Mouse (Mus musculus) CH12.LX (cell line): Measurements from ENCODE around the gene Fibp. TPM values are rescaled to one million over a fixed set of nuclear protein-coding genes. Genes with fewer than 3 reads are reported as not detected.

Experiments used
- DNase-seq: peaks from one replicate; pipeline ENCODE4 v3.0.0-alpha.2; 2013; ENCODE audit errors: extremely low read depth
- H3K27ac ChIP-seq: 2 replicates; pipeline ENCODE4 v1.5.1; 2012; ENCODE audit warnings: low read depth, mild to moderate bottlenecking, control low read depth, moderate library complexity; ENCODE audit not compliant: insufficient read depth
- H3K27me3 ChIP-seq: replicated peaks from 2 replicates; pipeline ENCODE3; 2012; ENCODE audit warnings: inconsistent platforms
- H3K36me3 ChIP-seq, 2 experiments: replicated peaks in 1 of 2; 2 replicates each; pipeline versions ENCODE3 to v1.6.1; 2012; ENCODE audit warnings: inconsistent platforms in 1 of 2, low read length in 1 of 2, mild to moderate bottlenecking in 1 of 2, mixed read lengths in 1 of 2, moderate library complexity in 1 of 2; ENCODE audit not compliant: control insufficient read depth in 1 of 2, insufficient read depth in 1 of 2
- H3K4me1 ChIP-seq, 2 experiments: 2 replicates each; pipeline ENCODE4 v1.6.1; 2012; ENCODE audit warnings: inconsistent platforms in 1 of 2, moderate library complexity in 1 of 2; ENCODE audit not compliant: insufficient read depth in 2 of 2, control insufficient read depth in 1 of 2
- H3K4me2 ChIP-seq: 2 replicates; pipeline ENCODE4 v1.6.1; 2012; ENCODE audit warnings: low read depth, mild to moderate bottlenecking, control low read depth; ENCODE audit not compliant: poor library complexity, insufficient read depth, severe bottlenecking
- H3K4me3 ChIP-seq, 3 experiments: fragments of 150-350 bp in 1 of 3; sonication (generic) in 1 of 3; replicated peaks in 1 of 3; 2 replicates each; pipeline versions ENCODE3 to v1.5.1; 2011 to 2012; ENCODE audit warnings: low read depth in 2 of 3, low read length in 2 of 3, mild to moderate bottlenecking in 2 of 3, moderate library complexity in 2 of 3, control low read depth in 1 of 3, improper control_type of control experiment in 1 of 3, inconsistent platforms in 1 of 3, mixed read lengths in 1 of 3; ENCODE audit not compliant: poor library complexity in 1 of 3
- H3K79me2 ChIP-seq: replicated peaks from 2 replicates; pipeline ENCODE4 v1.6.1; 2012; ENCODE audit warnings: mild to moderate bottlenecking, moderate library complexity; ENCODE audit not compliant: control insufficient read depth, poor library complexity, insufficient read depth, severe bottlenecking; ENCODE audit errors: extremely low read depth
- H3K9ac ChIP-seq: 2 replicates; pipeline ENCODE4 v1.6.1; 2012; ENCODE audit warnings: low read depth, mild to moderate bottlenecking, control low read depth, moderate library complexity; ENCODE audit not compliant: insufficient read depth
- H3K9me3 ChIP-seq: replicated peaks from 2 replicates; pipeline ENCODE3; 2012; ENCODE audit warnings: low read length, inconsistent platforms, mixed read lengths
- CHD2 ChIP-seq: IDR thresholded peaks from 2 replicates; pipeline ENCODE4 v1.6.1; 2011; ENCODE audit warnings: low read length, improper control_type of control experiment
- CTCF ChIP-seq, 2 experiments: IDR thresholded peaks in 1 of 2; conservative IDR thresholded peaks in 1 of 2; 2 replicates each; pipeline ENCODE4 v1.5.1; 2011 to 2012; ENCODE audit warnings: low read depth in 2 of 2, low read length in 2 of 2, improper control_type of control experiment in 1 of 2, inconsistent platforms in 1 of 2, mild to moderate bottlenecking in 1 of 2, moderate library complexity in 1 of 2
- GABPA ChIP-seq: IDR thresholded peaks from 2 replicates; pipeline ENCODE4 v1.6.1; 2012; ENCODE audit warnings: low read depth, low read length, improper control_type of control experiment, inconsistent platforms; ENCODE audit not compliant: insufficient replicate concordance
- HCFC1 ChIP-seq: IDR thresholded peaks from 2 replicates; pipeline ENCODE4 v1.6.1; 2012; ENCODE audit warnings: low read depth, mild to moderate bottlenecking, inconsistent platforms, low read length, improper control_type of control experiment
- IRF4 ChIP-seq: IDR thresholded peaks from 2 replicates; pipeline ENCODE4 v1.6.1; 2014; ENCODE audit warnings: low read depth, mild to moderate bottlenecking, inconsistent platforms, low read length, improper control_type of control experiment
- JUN ChIP-seq: IDR thresholded peaks from 2 replicates; pipeline ENCODE4 v1.6.1; 2011; ENCODE audit warnings: low read depth, mild to moderate bottlenecking, low read length, improper control_type of control experiment, moderate library complexity; ENCODE audit not compliant: insufficient read depth
- JUND ChIP-seq: conservative IDR thresholded peaks from 2 replicates; pipeline ENCODE4 v1.6.1; 2011; ENCODE audit warnings: low read depth, low read length, improper control_type of control experiment
- KAT2A ChIP-seq: IDR thresholded peaks from 2 replicates; pipeline ENCODE4 v1.6.1; 2012; ENCODE audit warnings: low read length, improper control_type of control experiment, inconsistent platforms; ENCODE audit not compliant: insufficient replicate concordance
- MAFK ChIP-seq: IDR thresholded peaks from 2 replicates; pipeline ENCODE4 v1.6.1; 2011; ENCODE audit warnings: low read length, improper control_type of control experiment; ENCODE audit not compliant: insufficient replicate concordance
- MEF2A ChIP-seq: IDR thresholded peaks from 2 replicates; pipeline ENCODE4 v1.6.1; 2014; ENCODE audit warnings: low read depth, mild to moderate bottlenecking, inconsistent platforms, low read length, improper control_type of control experiment, borderline replicate concordance
- MXI1 ChIP-seq: IDR thresholded peaks from 2 replicates; pipeline ENCODE4 v1.6.1; 2011; ENCODE audit warnings: mild to moderate bottlenecking, low read depth, low read length, improper control_type of control experiment
- MYC ChIP-seq: IDR thresholded peaks from 2 replicates; pipeline ENCODE4 v1.6.1; 2011; ENCODE audit warnings: low read depth, mild to moderate bottlenecking, improper control_type of control experiment, low read length
- NELFE ChIP-seq: IDR thresholded peaks from 2 replicates; pipeline ENCODE4 v1.6.1; 2011; ENCODE audit warnings: low read depth, low read length, improper control_type of control experiment
- NRF1 ChIP-seq: IDR thresholded peaks from 2 replicates; pipeline ENCODE4 v1.6.1; 2014; ENCODE audit warnings: low read depth, mild to moderate bottlenecking, inconsistent platforms, low read length, improper control_type of control experiment, moderate library complexity
- POLR2A ChIP-seq: IDR thresholded peaks from 2 replicates; pipeline ENCODE4 v1.6.1; 2011; ENCODE audit warnings: low read depth, mild to moderate bottlenecking, improper control_type of control experiment, low read length
- POLR2AphosphoS2 ChIP-seq: IDR thresholded peaks from 2 replicates; pipeline ENCODE4 v1.6.1; 2011; ENCODE audit warnings: low read depth, low read length, improper control_type of control experiment
- RAD21 ChIP-seq: IDR thresholded peaks from 2 replicates; pipeline ENCODE4 v1.6.1; 2011; ENCODE audit warnings: low read depth, mild to moderate bottlenecking, low read length, improper control_type of control experiment, moderate library complexity
- SIN3A ChIP-seq: IDR thresholded peaks from 2 replicates; pipeline ENCODE4 v1.6.1; 2012; ENCODE audit warnings: low read length, improper control_type of control experiment, inconsistent platforms
- SMC3 ChIP-seq: IDR thresholded peaks from 2 replicates; pipeline ENCODE4 v1.6.1; 2011; ENCODE audit warnings: low read depth, low read length, improper control_type of control experiment
- TBP ChIP-seq: conservative IDR thresholded peaks from 2 replicates; pipeline ENCODE4 v1.6.1; 2011; ENCODE audit warnings: low read depth, low read length, improper control_type of control experiment
- TCF12 ChIP-seq: IDR thresholded peaks from 2 replicates; pipeline ENCODE4 v1.6.1; 2014; ENCODE audit warnings: low read depth, mild to moderate bottlenecking, inconsistent platforms, low read length, improper control_type of control experiment
- UBTF ChIP-seq: IDR thresholded peaks from 2 replicates; pipeline ENCODE4 v1.6.1; 2012; ENCODE audit warnings: low read depth, mild to moderate bottlenecking, inconsistent platforms, low read length, improper control_type of control experiment, moderate library complexity
- USF2 ChIP-seq: conservative IDR thresholded peaks from 2 replicates; pipeline ENCODE4 v1.6.1; 2011; ENCODE audit warnings: low read depth, low read length, improper control_type of control experiment
- ZC3H11A ChIP-seq: IDR thresholded peaks from 2 replicates; pipeline ENCODE4 v1.6.1; 2012; ENCODE audit warnings: low read depth, mild to moderate bottlenecking, inconsistent platforms, low read length, improper control_type of control experiment
- ZKSCAN1 ChIP-seq: IDR thresholded peaks from 2 replicates; pipeline ENCODE4 v1.6.1; 2012; ENCODE audit warnings: low read depth, inconsistent platforms, low read length, improper control_type of control experiment, borderline replicate concordance
- ZMIZ1 ChIP-seq: IDR thresholded peaks from 2 replicates; pipeline ENCODE4 v1.6.1; 2012; ENCODE audit warnings: low read depth, mild to moderate bottlenecking, inconsistent platforms, low read length, improper control_type of control experiment
- ZNF384 ChIP-seq: IDR thresholded peaks from 2 replicates; pipeline ENCODE4 v1.6.1; 2012; ENCODE audit warnings: low read depth, low read length, improper control_type of control experiment, inconsistent platforms
- dilution Hi-C: fragments of 300-500 bp; cut with MboI; formaldehyde crosslinking; loops from 2 replicates; pipeline ENCODE4 v1.14.3; 2020; ENCODE audit warnings: low sequenced_read_pairs; ENCODE audit not compliant: extremely low pct_unique_long_range_greater_than_20kb, extremely low pct_ligation_motif_present
- in situ Hi-C: fragments of 300-500 bp; cut with MboI; formaldehyde crosslinking; loops from 3 replicates; pipeline ENCODE4 v1.14.3; 2019; ENCODE audit warnings: low sequenced_read_pairs, low pct_ligation_motif_present, low pct_unique_long_range_greater_than_20kb, mixed read lengths
- polyA plus RNA-seq: library from polyadenylated mRNA; unstranded; fragments of >175 nt; gene quantifications from 2 replicates; pipeline ENCODE4 v1.2.1, GENCODE M21; 2012; ENCODE audit warnings: low read depth; ENCODE audit not compliant: insufficient read length
- total RNA-seq, 2 experiments: library from RNA; depleted of rRNA; stranded (reverse); fragments of 300-350 nt in 1 of 2; fragments of >200 nt in 1 of 2; gene quantifications; 2 replicates each; pipeline ENCODE4 v1.2.3; 2012 to 2014

Gene Fibp
- total and polyA plus RNA-seq, 3 experiments, result 29.1 to 74.9 (median 37.5) TPM

- H3K9ac ChIP-seq, result no peak overlapping the region
- H3K4me2 ChIP-seq, result no peak overlapping the region
- H3K79me2 ChIP-seq, result no peaks in the 10 kb centered on the region
- H3K27me3 ChIP-seq, result no peaks in the 10 kb centered on the region
- no peaks in the 10 kb centered on the region for H3K9me3 ChIP-seq
- H3K4me1 ChIP-seq, result peaks cover 9 to 24% of the 10 kb centered on the region in 2 experiments; a peak in 3 of 4 replicates
- H3K4me3 ChIP-seq, result no peak overlapping the region
- H3K27ac ChIP-seq, result no peak overlapping the region
- peaks cover 0 to 6% of the 10 kb centered on the region in 2 experiments for H3K36me3 ChIP-seq
- dilution Hi-C loops (no loop called here), in situ Hi-C loops (no loop called here)
- DNase-seq, result no peak
- no peak for TF ChIP-seq SIN3A
- TF ChIP-seq GABPA, result no peak
- no peak for TF ChIP-seq ZC3H11A
- TF ChIP-seq MYC, result no peak
- no peak for TF ChIP-seq NRF1
- no peak for TF ChIP-seq CTCF (conservative IDR thresholded peaks at IDR 0.05 in 1 of 2, IDR thresholded peaks at IDR 0.05 in 1 of 2; ENCODE audit: low read depth in 2 of 2, low read length in 2 of 2)
- no peak for TF ChIP-seq IRF4
- TF ChIP-seq USF2, result no peak
- TF ChIP-seq TBP, result no peak
- no peak for TF ChIP-seq ZKSCAN1
- no peak for TF ChIP-seq ZMIZ1
- TF ChIP-seq TCF12, result no peak
- no peak for TF ChIP-seq NELFE
- no peak for TF ChIP-seq MXI1
- TF ChIP-seq KAT2A, result no peak
- TF ChIP-seq UBTF, result no peak
- TF ChIP-seq MEF2A, result no peak
- TF ChIP-seq JUND, result no peak
- no peak for TF ChIP-seq POLR2AphosphoS2
- TF ChIP-seq MAFK, result no peak
Measured at GRCm38 (mm10) chr19:5410641-5411040, 49.8 kb upstream of the Fibp start.

GRCm38 (mm10) chr19:5411961-5412360, 48.5 kb upstream of the Fibp start:
- no peak overlapping the region for H3K4me2 ChIP-seq

More at GRCm38 (mm10) chr19:5411961-5412360, 48.5 kb upstream of the Fibp start:
- Histone ChIP-seq H3K79me2 (no peaks in the 10 kb centered on the region), H3K27ac (no peak overlapping the region), H3K9ac (no peak overlapping the region), H3K9me3 (no peaks in the 10 kb centered on the region), H3K27me3 (no peaks in the 10 kb centered on the region), H3K36me3 (peaks cover 0 to 6% of the 10 kb centered on the region in 2 experiments), H3K4me1 (peaks cover 9 to 20% of the 10 kb centered on the region in 2 experiments; a peak in 3 of 4 replicates), H3K4me3 (no peak overlapping the region)
- TF ChIP-seq TBP (no peak), HCFC1 (no peak), IRF4 (no peak), RAD21 (no peak), POLR2A (no peak), USF2 (no peak), POLR2AphosphoS2 (no peak), ZNF384 (no peak), GABPA (no peak), MEF2A (no peak), CHD2 (no peak), JUN (no peak), SMC3 (no peak)
- dilution Hi-C loops (no loop called here), in situ Hi-C loops (no loop called here)
- DNase-seq, result no peak
